Mouse (Mus musculus) layer of hippocampus, adult 9-10 months (tissue): ENCODE measurements at regions not wholly inside any gene's neighbourhood (a gene's known extent, or its start where the extent isn't known, plus 50 kb on each side); places are given as distances from the start of the nearest gene placed in this dataset.

ENCODE experiments used
- DNase-seq: peaks from one replicate; pipeline ENCODE4 v3.0.0; 2022; ENCODE audit warnings: low spot score

DNA sequence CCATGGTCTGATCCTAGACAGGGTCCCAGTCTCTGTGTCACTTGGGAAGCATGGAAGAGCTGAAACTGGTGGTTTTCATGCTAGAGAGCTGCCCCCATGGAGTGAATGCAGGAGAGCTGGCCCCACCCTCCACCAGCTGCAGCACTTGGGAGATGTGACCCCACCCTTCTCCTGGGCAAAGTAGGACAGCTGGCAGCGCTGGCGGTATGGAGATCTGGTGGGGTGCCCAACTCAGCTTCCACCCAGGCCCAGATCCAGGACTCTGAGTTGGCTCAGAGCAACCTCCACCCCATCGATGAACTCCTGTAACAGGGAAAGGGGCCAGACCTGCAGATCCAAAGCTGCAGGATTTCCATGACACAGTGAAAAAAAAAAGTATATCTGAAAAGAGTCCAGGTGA, 115.3 kb upstream of the Flrt2 start:
- DNase-seq = no peak

DNA sequence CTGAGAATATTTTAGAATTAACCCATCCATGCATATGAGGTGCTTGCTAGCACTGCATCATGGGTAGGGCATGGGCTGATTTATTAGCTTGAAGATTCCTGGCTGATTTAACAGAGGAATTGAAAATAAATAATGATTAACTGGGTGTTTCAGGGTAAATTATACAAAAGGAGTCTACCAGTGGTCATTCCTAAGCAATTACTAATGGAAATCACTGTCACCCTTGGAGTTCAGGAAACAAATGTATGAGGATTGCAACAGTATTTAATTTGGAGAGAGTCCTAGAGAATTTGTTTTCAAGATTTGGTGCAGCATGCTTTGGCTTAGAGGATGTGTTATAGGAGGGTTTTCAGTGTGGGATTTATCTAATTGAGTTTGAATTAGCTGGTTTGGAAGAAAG, 103.0 kb upstream of the Flrt2 start:
- DNase-seq = no peak

DNA sequence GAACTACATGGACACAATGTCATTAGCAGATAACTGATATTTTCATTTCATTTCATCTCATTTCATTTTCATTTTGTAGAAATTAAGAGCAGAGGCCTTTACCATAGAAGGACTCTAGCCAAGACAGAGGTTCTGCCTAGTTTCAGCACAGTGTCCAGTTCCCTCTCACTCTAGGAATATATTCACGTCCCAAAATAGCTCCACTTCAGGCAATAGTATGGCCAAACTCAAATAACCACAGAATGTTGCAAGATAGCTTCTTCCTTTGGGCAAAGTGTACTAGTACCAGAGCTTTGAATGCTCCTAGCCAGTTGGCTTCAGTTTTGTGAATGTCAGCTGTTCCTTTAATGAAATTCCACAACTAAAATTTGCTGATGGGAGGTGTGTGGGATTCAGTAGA, 72.7 kb upstream of the Flrt2 start:
- DNase-seq = no peak

DNA sequence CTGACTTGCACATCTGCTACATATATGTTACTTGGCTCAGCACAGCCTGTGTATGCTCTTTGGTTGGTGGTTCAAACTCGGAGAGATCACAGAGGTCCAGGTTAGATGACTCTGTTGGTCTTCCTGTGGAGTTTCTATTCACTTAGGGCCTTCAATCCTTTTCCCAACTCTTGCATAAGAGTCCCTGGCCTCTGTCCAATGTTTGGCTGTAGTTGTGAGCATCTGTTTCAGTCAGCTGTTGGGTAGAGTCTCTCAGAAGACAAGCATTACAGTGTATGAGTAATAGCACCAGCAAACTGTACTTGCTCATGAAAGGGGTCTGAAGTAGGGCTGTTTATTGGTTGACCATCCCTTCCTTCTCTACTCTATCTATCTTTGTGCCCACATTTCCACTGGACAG, 61.0 kb upstream of the Flrt2 start:
- DNase-seq = peak; percentile 26

DNA sequence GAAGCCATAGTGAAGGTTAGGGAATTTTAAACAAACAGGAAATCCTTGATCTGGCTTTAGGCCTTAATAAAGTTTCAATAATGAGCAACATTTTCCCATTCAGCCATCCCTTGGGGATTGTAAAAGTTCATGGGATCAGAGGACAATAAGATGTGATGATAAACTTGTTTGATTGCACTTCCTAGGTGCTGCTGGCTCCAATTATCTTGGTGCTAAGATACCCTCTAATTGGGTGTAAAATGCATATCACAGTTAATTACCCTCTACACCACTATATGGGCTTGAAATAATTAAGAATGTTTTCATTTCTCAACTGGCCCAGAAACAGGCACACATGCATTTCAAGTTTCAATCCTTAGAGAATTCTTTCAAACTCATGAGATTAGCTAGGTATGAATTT, 55.4 kb upstream of the Flrt2 start:
- no peak for DNase-seq

DNA sequence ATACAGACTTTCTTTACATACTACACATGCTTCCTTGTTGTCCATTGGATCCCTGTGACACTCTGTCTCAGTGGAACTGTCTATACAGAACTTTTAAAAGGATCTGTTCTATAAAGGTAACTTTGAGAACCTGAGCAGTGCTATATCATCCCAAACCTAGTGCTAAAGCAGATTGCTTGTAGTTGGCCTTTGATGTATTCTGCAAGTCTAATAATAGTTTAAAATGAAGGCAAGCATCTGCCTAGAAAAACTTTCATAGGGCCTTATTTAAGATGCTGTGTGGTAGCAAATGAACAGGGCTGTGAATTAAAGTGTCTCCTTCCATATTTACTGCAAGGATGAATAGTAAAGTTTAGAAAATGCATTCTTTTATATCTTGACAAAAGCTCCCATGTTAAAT, 52.1 kb upstream of the Flrt2 start:
- DNase-seq = no peak

DNA sequence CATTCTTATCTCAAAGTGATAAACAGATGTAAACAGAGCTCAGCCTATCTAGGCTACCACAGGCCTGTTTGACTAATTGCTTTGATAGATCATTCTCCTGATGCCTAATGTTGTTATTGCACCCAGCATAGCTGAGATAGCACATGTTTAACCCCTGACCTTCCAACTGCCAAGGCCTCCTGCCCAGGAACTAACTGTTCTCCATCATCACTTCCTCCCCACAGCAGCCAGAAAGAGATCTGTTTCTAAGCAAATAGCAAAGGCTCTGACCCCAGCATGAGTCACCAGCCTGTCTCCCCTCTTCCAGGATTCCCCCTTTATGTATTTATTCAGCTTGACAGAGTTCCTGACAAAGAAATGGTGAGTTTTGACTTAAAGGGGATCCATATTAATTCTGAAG, 50.4 kb upstream of the Flrt2 start:
- DNase-seq = no peak
